Mouse (Mus musculus) midbrain, postnatal 0 days (tissue): Measurements from ENCODE around the gene Golim4. TPM values are rescaled to one million over a fixed set of nuclear protein-coding genes. Genes with fewer than 3 reads are reported as not detected.

ENCODE experiments used
- ATAC-seq: fragments of 200-750 bp; cut with Nextera tagmentation; 2 replicates; pipeline ENCODE4 v1.8.0; 2017; ENCODE audit warnings: moderate number of reproducible peaks, mild to moderate bottlenecking, moderate TSS enrichment, moderate library complexity; ENCODE audit not compliant: low FRiP score
- DNase-seq: peaks from one replicate; pipeline ENCODE4 v3.0.0-alpha.2; 2015; ENCODE audit warnings: low spot score
- H3K27ac ChIP-seq: fragments of 300-500 bp; sonication (generic); 2 replicates; pipeline ENCODE4 v1.5.1; 2014; ENCODE audit warnings: low read depth, mild to moderate bottlenecking, low read length, mixed read lengths
- H3K27me3 ChIP-seq: fragments of 300-500 bp; sonication (generic); 2 replicates; pipeline ENCODE4 v1.6.1; 2014; ENCODE audit warnings: low read length, control low read depth, mixed read lengths; ENCODE audit not compliant: insufficient read depth
- H3K36me3 ChIP-seq: fragments of 300-500 bp; sonication (generic); 2 replicates; pipeline ENCODE4 v1.6.1; 2014; ENCODE audit warnings: low read length, control low read depth, mixed read lengths; ENCODE audit not compliant: insufficient read depth
- H3K4me1 ChIP-seq: fragments of 300-500 bp; sonication (generic); 2 replicates; pipeline ENCODE4 v1.6.1; 2014; ENCODE audit warnings: mild to moderate bottlenecking, control low read depth, antibody characterized with exemption, low read length, mixed read lengths; ENCODE audit not compliant: insufficient read depth
- H3K4me2 ChIP-seq: fragments of 300-500 bp; sonication (generic); 2 replicates; pipeline ENCODE4 v1.6.1; 2014; ENCODE audit warnings: low read depth, mild to moderate bottlenecking, low read length, mixed read lengths; ENCODE audit not compliant: poor library complexity, severe bottlenecking
- H3K4me3 ChIP-seq: fragments of 300-500 bp; sonication (generic); 2 replicates; pipeline ENCODE4 v1.5.1; 2014; ENCODE audit warnings: low read depth, mild to moderate bottlenecking, low read length, moderate library complexity
- H3K9ac ChIP-seq: fragments of 300-500 bp; sonication (generic); replicated peaks from 2 replicates; pipeline ENCODE4 v1.6.1; 2014; ENCODE audit warnings: mild to moderate bottlenecking, low read length, moderate library complexity, mixed read lengths; ENCODE audit not compliant: poor library complexity, severe bottlenecking
- H3K9me3 ChIP-seq: fragments of 300-500 bp; sonication (generic); 2 replicates; pipeline ENCODE4 v1.6.1; 2016; ENCODE audit warnings: low read length, control low read depth
- CTCF ChIP-seq: IDR thresholded peaks from 2 replicates; pipeline ENCODE4 v1.5.1; 2016; ENCODE audit warnings: antibody characterized with exemption, mild to moderate bottlenecking
- WGBS: fragments of 180-500 bp; shearing (Covaris S2); extraction: QIAGEN DNeasy Blood & Tissue Kit; methylation state at CpG from one replicate; pipeline ENCODE4 v1.1.7; 2014; 5-methylcytosine and 5-hydroxymethylcytosine counted together
- polyA plus RNA-seq: library from polyadenylated mRNA; unstranded; fragments of >200 nt; fragmentation: Nextera tagmentation; extraction: Ambion mirVana; gene quantifications from 2 replicates; pipeline ENCODE4 v1.2.1, GENCODE M21; 2015
- total RNA-seq: library from RNA; depleted of rRNA; stranded (reverse); fragments of >200 nt; gene quantifications from 2 replicates; pipeline ENCODE4 v1.2.3, GENCODE M21; 2014

Gene Golim4
- total and polyA plus RNA-seq, 2 experiments from 2014 or later: 15.4 to 21.7 TPM

DNA sequence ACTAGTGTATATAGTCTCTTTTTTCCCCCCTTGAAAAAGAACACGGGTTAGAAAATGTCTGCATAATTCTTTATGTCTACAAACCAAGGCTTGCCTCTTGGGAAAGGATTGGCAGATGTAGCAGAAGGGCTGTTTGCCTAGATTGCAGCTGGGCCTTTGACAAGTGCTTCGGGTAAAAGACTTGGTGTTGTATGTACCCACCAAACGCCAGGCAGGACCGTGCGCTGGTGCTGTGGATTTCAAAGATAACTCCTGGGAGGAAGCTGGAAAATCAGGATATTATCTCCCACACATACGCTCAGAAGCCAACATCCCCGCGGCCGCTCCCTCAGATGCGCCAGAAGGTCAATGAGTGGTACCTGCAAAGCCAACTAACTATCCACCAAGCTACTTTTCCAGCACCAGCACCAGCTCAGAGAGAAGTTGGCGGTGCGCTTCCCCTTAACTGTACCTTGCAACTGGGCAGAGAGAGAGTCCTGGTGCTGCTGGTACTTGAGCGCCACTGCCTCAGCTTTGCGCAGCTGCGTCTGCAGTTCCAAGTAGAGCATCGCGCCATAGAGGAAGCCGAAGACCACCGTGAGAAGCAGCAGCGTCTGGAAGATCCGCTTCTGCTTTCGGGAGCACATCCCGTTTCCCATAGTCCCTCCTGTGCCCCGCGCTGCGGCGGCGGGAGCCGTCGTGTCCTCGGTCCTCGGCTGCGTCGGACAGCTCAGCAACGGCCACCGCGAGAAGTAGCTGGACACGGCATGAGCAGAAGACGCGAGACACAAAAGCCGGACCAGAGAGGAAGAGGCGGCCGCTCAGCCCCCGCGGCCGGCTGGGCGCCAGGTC is 873 bp downstream of the Golim4 start:
- H3K4me2 ChIP-seq: peak overlapping the region; percentile 87
- peak overlapping the region; percentile 70 for H3K9ac ChIP-seq
- peak overlapping the region; percentile 77 for H3K27ac ChIP-seq
- H3K36me3 ChIP-seq: no peaks in the 10 kb centered on the region
- no peaks in the 10 kb centered on the region for H3K4me1 ChIP-seq
- no peaks in the 10 kb centered on the region for H3K9me3 ChIP-seq
- DNase-seq (peak; percentile 55), ATAC-seq (peak; percentile 51)
- TF ChIP-seq CTCF: no peak
- H3K27me3 ChIP-seq: no peaks in the 10 kb centered on the region
- under 1% methylated on average over 44 of the region's 47 CpGs for WGBS
- H3K4me3 ChIP-seq: peak overlapping the region; percentile 77

DNA sequence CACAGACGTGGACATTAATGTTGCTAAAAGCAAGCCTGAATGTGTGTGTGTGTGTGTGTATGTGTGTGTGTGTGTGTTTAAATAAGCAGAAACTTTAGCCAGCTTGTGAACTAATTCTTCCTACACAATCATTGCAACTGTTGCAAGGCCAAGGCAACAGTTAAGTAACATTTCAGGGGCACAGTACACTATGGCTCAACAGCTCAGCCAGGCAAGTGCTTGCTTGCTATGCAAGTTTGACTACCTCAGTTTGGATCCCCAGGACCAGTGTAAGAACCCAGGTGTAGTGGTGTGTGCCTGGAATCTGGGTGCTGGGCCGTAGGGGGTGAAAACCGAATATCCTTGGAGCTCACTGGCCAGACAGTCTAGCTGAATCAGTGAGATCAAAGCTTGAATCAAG is 2.6 kb downstream of the Golim4 start:
- Histone ChIP-seq H3K27me3 (no peaks in the 10 kb centered on the region), H3K36me3 (no peaks in the 10 kb centered on the region), H3K4me2 (peak overlapping the region; percentile 87; the same call in 1 of the 2 replicates), H3K4me1 (no peaks in the 10 kb centered on the region), H3K9me3 (no peaks in the 10 kb centered on the region), H3K27ac (no peak overlapping the region), H3K9ac (no peak overlapping the region), H3K4me3 (no peak overlapping the region)
- WGBS: 76% methylated on average over 3 of the region's 3 CpGs
- DNase-seq: no peak
- ATAC-seq: no peak
- no peak for TF ChIP-seq CTCF

- Histone ChIP-seq H3K9ac (no peak overlapping the region), H3K27ac (no peak overlapping the region), H3K4me2 (no peak overlapping the region; the same call in 1 of the 2 replicates), H3K9me3 (no peaks in the 10 kb centered on the region), H3K4me3 (no peak overlapping the region), H3K36me3 (no peaks in the 10 kb centered on the region), H3K4me1 (no peaks in the 10 kb centered on the region), H3K27me3 (no peaks in the 10 kb centered on the region)
- ATAC-seq (no peak), DNase-seq (no peak)
- WGBS: 64% methylated on average over 5 of the region's 5 CpGs
- TF ChIP-seq CTCF: no peak
Measured at GRCm38 (mm10) chr3:75952328-75953060, 4.3 kb downstream of the Golim4 start.

GRCm38 (mm10) chr3:75950897-75951296 is 5.9 kb downstream of the Golim4 start:
- 80% methylated on average over 6 of the region's 6 CpGs for WGBS

DNA sequence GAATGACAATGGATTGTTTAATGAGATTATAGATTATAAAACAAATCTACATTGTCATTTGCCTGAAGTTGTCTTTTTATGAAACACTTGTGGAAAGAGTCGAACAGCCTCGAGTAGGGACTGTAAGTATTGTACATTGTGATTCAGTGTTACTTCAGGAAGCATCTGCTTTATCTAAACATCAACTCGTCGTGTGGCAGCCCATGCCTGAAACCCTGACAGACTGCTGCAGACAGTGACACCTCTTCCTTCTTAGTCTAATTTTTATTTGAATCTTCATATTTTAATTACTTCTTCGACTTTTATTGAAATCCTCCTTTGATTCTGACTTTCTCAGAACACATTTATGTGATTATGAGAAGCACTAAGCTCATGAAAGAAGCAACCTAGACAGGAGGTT is 7.4 kb downstream of the Golim4 start:
- no peak for ATAC-seq
- Histone ChIP-seq H3K4me3 (no peak overlapping the region), H3K9me3 (no peaks in the 10 kb centered on the region), H3K4me2 (no peak overlapping the region), H3K27me3 (no peaks in the 10 kb centered on the region), H3K27ac (no peak overlapping the region), H3K4me1 (no peaks in the 10 kb centered on the region), H3K9ac (no peak overlapping the region), H3K36me3 (no peaks in the 10 kb centered on the region)
- DNase-seq: no peak
- 88% methylated on average over 5 of the region's 5 CpGs for WGBS
- no peak for TF ChIP-seq CTCF

More at GRCm38 (mm10) chr3:75950897-75951296, 5.9 kb downstream of the Golim4 start:
- Histone ChIP-seq H3K27me3 (no peaks in the 10 kb centered on the region), H3K36me3 (no peaks in the 10 kb centered on the region), H3K9ac (no peak overlapping the region), H3K27ac (no peak overlapping the region), H3K4me3 (no peak overlapping the region), H3K4me2 (no peak overlapping the region), H3K4me1 (no peaks in the 10 kb centered on the region), H3K9me3 (no peaks in the 10 kb centered on the region)
- DNase-seq (no peak), ATAC-seq (no peak)
- no peak for TF ChIP-seq CTCF
